Mouse (Mus musculus) kidney, adult 2 months (tissue): Measurements from ENCODE around the gene Emg1.

Experiments used
- CTCF ChIP-seq: fragments of 200-500 bp; conservative IDR thresholded peaks from 2 replicates; pipeline ENCODE4 v1.5.1; 2011; ENCODE audit warnings: low read depth, mild to moderate bottlenecking, control low read depth, low read length, moderate library complexity, mixed read lengths; ENCODE audit not compliant: insufficient read depth, insufficient read length
- POLR2A ChIP-seq: fragments of 200-500 bp; IDR thresholded peaks from one replicate; pipeline ENCODE4 v1.6.1; 2011; ENCODE audit warnings: low read depth, low read length, control low read depth

GRCm38 (mm10) chr6:124664256-124664655 is 47.7 kb downstream of the Emg1 start:
- TF ChIP-seq CTCF (no peak), POLR2A (no peak)
